Mouse (Mus musculus): ENCODE data around the gene Capzb. TPM values are rescaled to one million over a fixed set of nuclear protein-coding genes. Genes with fewer than 3 reads are reported as not detected.

Capzb gene
- total and polyA plus RNA-seq, 3 experiments: 86.4 to 388 (median 160) TPM

- no peak for DNase-seq (ENCODE audit: extremely low read depth)
- no peaks in the 10 kb centered on the region for H3K27me3 ChIP-seq (replicated peaks)
- no peaks in the 10 kb centered on the region for H3K9me3 ChIP-seq (replicated peaks; ENCODE audit: low read length)
- no peaks in the 10 kb centered on the region for H3K36me3 ChIP-seq (replicated peaks in 1 of 2; ENCODE audit: control insufficient read depth in 1 of 2, insufficient read depth in 1 of 2, low read length in 1 of 2)
- no peak overlapping the region for H3K4me2 ChIP-seq (ENCODE audit: insufficient read depth, low read depth, poor library complexity, severe bottlenecking)
- no peak overlapping the region for H3K9ac ChIP-seq (ENCODE audit: insufficient read depth, low read depth)
- TF ChIP-seq ZKSCAN1 (IDR thresholded peaks at IDR 0.05; ENCODE audit: borderline replicate concordance, low read depth, low read length): no peak
- no peak for TF ChIP-seq MEF2A (IDR thresholded peaks at IDR 0.05; ENCODE audit: borderline replicate concordance, low read depth, low read length)
- no peak for TF ChIP-seq PAX5 (IDR thresholded peaks at IDR 0.05; ENCODE audit: low read length)
- no peak for TF ChIP-seq RCOR1 (conservative IDR thresholded peaks at IDR 0.05; ENCODE audit: low read depth, low read length)
- TF ChIP-seq HCFC1 (IDR thresholded peaks at IDR 0.05; ENCODE audit: low read depth, low read length): no peak
- TF ChIP-seq SIN3A (IDR thresholded peaks at IDR 0.05; ENCODE audit: low read length): no peak
- TF ChIP-seq TBP (conservative IDR thresholded peaks at IDR 0.05; ENCODE audit: low read depth, low read length): no peak
- no peak for TF ChIP-seq USF2 (conservative IDR thresholded peaks at IDR 0.05; ENCODE audit: low read depth, low read length)
- TF ChIP-seq UBTF (IDR thresholded peaks at IDR 0.05; ENCODE audit: low read depth, low read length): no peak
- no peak for TF ChIP-seq CHD1 (IDR thresholded peaks at IDR 0.05; ENCODE audit: low read depth, low read length)
- TF ChIP-seq CTCF (conservative IDR thresholded peaks at IDR 0.05 in 1 of 2, IDR thresholded peaks at IDR 0.05 in 1 of 2; ENCODE audit: low read depth in 2 of 2, low read length in 2 of 2): no peak
- TF ChIP-seq ELF1 (IDR thresholded peaks at IDR 0.05; ENCODE audit: low read depth, low read length): no peak
- TF ChIP-seq TCF12 (IDR thresholded peaks at IDR 0.05; ENCODE audit: low read depth, low read length): no peak
- no peak for TF ChIP-seq SMC3 (IDR thresholded peaks at IDR 0.05; ENCODE audit: low read depth, low read length)
- no peak for TF ChIP-seq JUN (IDR thresholded peaks at IDR 0.05; ENCODE audit: insufficient read depth, low read depth, low read length)
- TF ChIP-seq ZC3H11A (IDR thresholded peaks at IDR 0.05; ENCODE audit: low read depth, low read length): no peak
- TF ChIP-seq IRF4 (IDR thresholded peaks at IDR 0.05; ENCODE audit: low read depth, low read length): no peak
- no peak for TF ChIP-seq MAX (IDR thresholded peaks at IDR 0.05; ENCODE audit: low read length)
- TF ChIP-seq ETS1 (conservative IDR thresholded peaks at IDR 0.05; ENCODE audit: low read depth, low read length): no peak
- no peak overlapping the region for H3K4me3 ChIP-seq (replicated peaks in 1 of 3; ENCODE audit: low read depth in 2 of 3, low read length in 2 of 3, poor library complexity in 1 of 3)
- no peaks in the 10 kb centered on the region for H3K79me2 ChIP-seq (replicated peaks; ENCODE audit: control insufficient read depth, extremely low read depth, insufficient read depth, poor library complexity, severe bottlenecking)
- in situ Hi-C loops (cut with MboI; ENCODE audit: low pct_ligation_motif_present, low pct_unique_long_range_greater_than_20kb, low sequenced_read_pairs) (no loop called here), dilution Hi-C loops (cut with MboI; ENCODE audit: extremely low pct_ligation_motif_present, extremely low pct_unique_long_range_greater_than_20kb, low sequenced_read_pairs) (no loop called here)
- H3K27ac ChIP-seq (ENCODE audit: insufficient read depth, low read depth): no peak overlapping the region
- H3K4me1 ChIP-seq (ENCODE audit: control insufficient read depth in 1 of 2, insufficient read depth in 2 of 2): peaks cover 0 to 1% of the 10 kb centered on the region in 2 experiments; a peak in 2 of 4 replicates
These were observed 31.6 kb upstream of the Capzb start for GRCm38 (mm10) chr4:139161076-139161475.

- TF ChIP-seq MEF2A (IDR thresholded peaks at IDR 0.05; ENCODE audit: borderline replicate concordance, low read depth, low read length) (no peak), CHD1 (IDR thresholded peaks at IDR 0.05; ENCODE audit: low read depth, low read length) (no peak), SIN3A (IDR thresholded peaks at IDR 0.05; ENCODE audit: low read length) (no peak), JUN (IDR thresholded peaks at IDR 0.05; ENCODE audit: insufficient read depth, low read depth, low read length) (no peak), USF1 (IDR thresholded peaks at IDR 0.05; ENCODE audit: low read depth, low read length) (no peak)
- Histone ChIP-seq H3K79me2 (replicated peaks; ENCODE audit: control insufficient read depth, extremely low read depth, insufficient read depth, poor library complexity, severe bottlenecking) (no peaks in the 10 kb centered on the region), H3K9ac (ENCODE audit: insufficient read depth, low read depth) (no peak overlapping the region), H3K9me3 (replicated peaks; ENCODE audit: low read length) (no peaks in the 10 kb centered on the region), H3K27ac (ENCODE audit: insufficient read depth, low read depth) (no peak overlapping the region), H3K27me3 (replicated peaks) (no peaks in the 10 kb centered on the region), H3K36me3 (replicated peaks in 1 of 2; ENCODE audit: control insufficient read depth in 1 of 2, insufficient read depth in 1 of 2, low read length in 1 of 2) (no peaks in the 10 kb centered on the region), H3K4me2 (ENCODE audit: insufficient read depth, low read depth, poor library complexity, severe bottlenecking) (no peak overlapping the region), H3K4me3 (replicated peaks in 1 of 3; ENCODE audit: low read depth in 2 of 3, low read length in 2 of 3, poor library complexity in 1 of 3) (no peak overlapping the region), H3K4me1 (ENCODE audit: control insufficient read depth in 1 of 2, insufficient read depth in 2 of 2) (peaks cover 3 to 13% of the 10 kb centered on the region in 2 experiments; a peak in 3 of 4 replicates)
- no peak for DNase-seq (ENCODE audit: extremely low read depth)
- dilution Hi-C loops (cut with MboI; ENCODE audit: extremely low pct_ligation_motif_present, extremely low pct_unique_long_range_greater_than_20kb, low sequenced_read_pairs): no loop called here
- in situ Hi-C loops (cut with MboI; ENCODE audit: low pct_ligation_motif_present, low pct_unique_long_range_greater_than_20kb, low sequenced_read_pairs): no loop called here
These were observed 28.6 kb upstream of the Capzb start for GRCm38 (mm10) chr4:139164082-139164481.
